Mouse (Mus musculus): ENCODE results near the gene Phf19. TPM values are rescaled to one million over a fixed set of nuclear protein-coding genes. Genes with fewer than 3 reads are reported as not detected.

Phf19 gene
- 5.1 and 6.5 TPM in 2 replicates for total RNA-seq (2021)
- long read RNA-seq, partial matches to known transcripts = 0 of 3 reads
- long read RNA-seq, other reads (novel, unspliced or antisense) = 3 of 3 reads

- peak; percentile 60 for DNase-seq
These were observed at the start of gene Phf19 for GRCm38 (mm10) chr2:34913218-34914068. Gene Phf19 (minus strand): TSS chr2:34914026.

DNA sequence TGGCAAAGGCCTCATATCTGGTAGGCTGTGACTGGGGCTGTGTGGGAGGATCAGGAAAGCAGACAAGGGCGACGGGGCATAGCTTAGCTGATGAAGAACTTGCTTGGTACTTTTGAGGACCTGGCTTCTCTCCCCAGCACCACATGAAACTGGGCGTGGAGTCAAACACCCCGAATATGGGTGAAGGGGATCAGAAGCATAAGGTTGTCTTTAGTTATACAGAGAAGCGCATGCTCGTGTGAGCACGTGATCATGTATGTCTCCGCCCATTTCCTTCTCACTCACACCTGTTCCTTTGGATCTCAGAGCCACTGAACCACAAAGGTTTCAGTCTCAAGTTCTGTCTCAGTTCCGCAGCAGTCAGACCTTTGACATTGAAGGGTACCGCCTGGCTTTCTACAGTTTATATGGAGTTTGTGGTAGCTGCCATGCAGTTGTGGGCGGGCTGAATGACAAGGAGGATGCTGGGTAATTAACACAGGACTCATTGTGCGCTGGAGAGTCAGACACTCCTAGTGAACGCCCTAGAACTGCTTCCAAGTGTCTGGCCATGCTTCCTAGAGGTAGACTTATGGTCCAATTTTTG, 49.6 kb upstream of the Phf19 start:
- DNase-seq = no peak

GRCm38 (mm10) chr2:34962893-34963292, 49.1 kb upstream of the Phf19 start:
- DNase-seq = no peak

DNA sequence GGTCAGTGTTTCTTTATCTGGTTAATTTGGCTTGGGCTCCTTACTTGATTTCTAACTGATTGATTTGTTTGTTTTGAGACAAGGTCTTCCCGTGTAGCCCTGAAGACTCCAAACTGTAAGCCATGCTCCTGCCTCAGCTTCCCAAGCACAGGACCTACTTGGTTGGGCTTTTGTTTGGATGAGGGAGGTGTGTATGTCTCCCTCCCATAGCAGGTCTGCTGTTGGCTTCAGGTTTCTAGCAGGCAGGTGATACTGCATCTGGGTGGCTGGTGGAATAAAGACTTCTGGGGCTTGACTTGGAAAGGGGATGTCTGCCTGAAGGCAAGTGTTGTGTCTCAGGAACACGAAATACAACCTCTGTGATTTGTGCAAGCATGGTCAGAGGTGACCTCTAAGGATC, 48.4 kb upstream of the Phf19 start:
- DNase-seq = no peak

- DNase-seq = peak; percentile 64
These were observed 47.7 kb upstream of the Phf19 start, which contains the start of gene Traf1 for GRCm38 (mm10) chr2:34961481-34962036. Gene Traf1 (minus strand): TSS chr2:34961772.

DNA sequence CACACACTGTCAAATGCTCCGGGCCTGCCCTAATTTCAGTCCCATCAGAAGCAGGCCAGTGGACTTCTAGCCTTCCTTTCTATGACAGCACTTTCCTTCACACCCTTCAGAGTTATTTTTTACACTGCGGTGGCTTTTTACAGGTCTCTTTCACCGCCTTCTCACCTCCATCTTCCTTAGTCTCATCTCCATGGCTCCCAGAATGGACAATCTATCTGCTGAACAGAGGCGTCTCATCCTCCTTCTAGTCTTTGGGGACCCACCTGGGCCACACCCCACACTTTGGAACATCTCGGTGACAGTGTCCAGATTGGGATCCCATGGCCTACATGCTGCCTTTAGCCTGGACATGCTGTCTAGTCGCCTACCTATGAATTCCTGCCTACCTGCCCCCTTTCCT, 47.1 kb upstream of the Phf19 start:
- DNase-seq = no peak

DNA sequence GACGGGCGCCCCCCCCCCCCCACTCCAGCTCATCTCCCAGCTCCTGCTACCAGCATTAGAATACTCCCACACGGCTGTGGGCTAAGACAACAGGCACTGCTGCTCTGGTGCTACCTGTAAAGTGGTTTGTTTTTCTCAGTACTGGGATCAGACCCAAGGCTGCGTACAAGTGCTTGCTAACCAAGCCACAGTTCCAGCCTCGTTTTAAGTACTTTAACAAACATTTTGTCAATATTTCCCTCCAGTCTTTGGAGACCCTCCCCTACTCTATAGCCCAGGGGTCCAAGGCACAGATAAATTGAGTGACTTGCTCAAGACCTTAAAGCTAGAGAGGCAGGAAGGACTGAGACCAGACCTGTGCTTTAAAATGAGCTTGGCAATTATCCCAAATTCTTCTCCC, 46.6 kb upstream of the Phf19 start:
- DNase-seq = no peak

DNA sequence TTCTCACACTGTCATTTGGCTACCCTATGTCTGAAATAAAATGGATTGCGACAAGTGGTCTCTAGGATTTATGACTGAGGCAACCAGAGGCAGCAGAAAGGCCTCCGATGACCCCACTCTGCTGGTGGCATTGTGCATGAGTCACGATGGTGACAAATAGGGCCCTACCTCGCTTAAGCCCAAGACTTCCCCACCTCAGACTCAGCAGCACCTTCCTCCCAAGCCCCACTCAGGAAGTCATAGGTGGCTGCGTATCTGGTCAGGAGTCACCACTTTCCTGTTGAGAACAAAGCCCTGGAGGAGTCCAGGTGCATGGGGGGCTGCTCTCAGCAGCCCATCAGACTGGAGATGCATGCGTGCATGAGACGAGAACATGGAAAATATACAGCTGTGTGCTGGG, 44.8 kb upstream of the Phf19 start:
- DNase-seq = no peak

DNA sequence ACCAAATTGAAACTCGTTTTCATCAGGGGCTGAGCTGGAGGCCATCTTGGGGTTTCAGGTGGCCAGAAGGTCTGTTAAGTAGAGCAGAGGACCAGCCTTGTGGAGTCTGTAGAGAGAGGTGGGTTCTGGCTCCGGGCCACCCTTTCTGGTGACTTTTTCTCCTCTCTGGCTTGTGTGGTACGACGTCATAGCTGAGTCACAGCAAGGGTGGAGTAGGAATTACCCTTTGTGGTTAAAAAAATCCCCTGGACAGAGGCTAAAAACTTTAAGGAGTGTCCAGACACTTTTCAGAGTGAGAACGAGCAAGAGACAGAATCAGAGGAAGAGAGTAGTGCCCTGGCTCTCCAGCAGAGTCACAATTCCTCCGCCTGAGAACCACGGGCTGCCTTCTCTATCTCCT, 44.2 kb upstream of the Phf19 start:
- DNase-seq = no peak

- DNase-seq = no peak
These were observed 43.6 kb upstream of the Phf19 start for GRCm38 (mm10) chr2:34957405-34957804.

DNA sequence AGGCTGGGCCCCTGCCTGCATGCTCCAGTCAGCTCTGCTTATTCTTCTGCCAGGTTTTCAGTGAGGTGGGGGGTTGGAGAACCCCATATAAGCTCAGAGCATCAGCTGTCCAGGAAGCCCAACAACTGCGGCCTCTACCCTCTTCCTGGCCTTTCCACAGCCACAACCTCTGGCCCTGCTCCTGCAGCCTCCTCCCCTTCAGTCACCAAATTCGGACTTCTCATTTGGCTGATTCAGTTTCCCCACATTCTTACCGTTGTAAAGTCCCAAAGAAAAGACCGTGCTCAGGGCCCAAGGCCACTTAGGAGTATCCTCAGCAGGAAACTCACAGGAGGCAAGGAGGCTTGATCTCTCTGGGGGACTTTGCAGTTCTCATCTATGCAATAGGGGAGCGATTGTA, 43.1 kb upstream of the Phf19 start:
- DNase-seq = no peak

GRCm38 (mm10) chr2:34954344-34954743, 40.5 kb upstream of the Phf19 start:
- no peak for DNase-seq

GRCm38 (mm10) chr2:34953547-34954116, 39.8 kb upstream of the Phf19 start:
- no peak for DNase-seq

GRCm38 (mm10) chr2:34953018-34953417, 39.2 kb upstream of the Phf19 start:
- no peak for DNase-seq

GRCm38 (mm10) chr2:34951469-34951868, 37.6 kb upstream of the Phf19 start:
- no peak for DNase-seq

DNA sequence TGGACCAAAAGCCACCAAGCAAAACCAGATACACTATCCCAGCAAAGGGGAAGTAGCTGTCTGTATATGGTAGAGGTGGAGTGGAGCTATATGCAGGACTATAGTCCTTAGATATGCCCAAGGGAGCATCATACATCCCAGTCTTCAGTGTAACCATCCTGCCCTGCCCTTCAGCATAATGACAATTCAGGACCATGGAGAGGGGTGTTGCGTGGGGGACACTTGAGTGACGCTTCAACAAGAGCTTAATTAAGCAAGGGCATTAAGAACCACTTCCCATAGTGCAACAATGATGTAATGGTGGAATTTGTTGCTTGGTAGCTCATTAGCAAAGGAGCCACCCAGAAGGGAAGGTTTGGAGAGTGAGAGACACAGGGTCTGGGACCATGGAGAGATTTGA, 34.8 kb upstream of the Phf19 start:
- DNase-seq = no peak

- no peak for DNase-seq
These were observed 32.2 kb upstream of the Phf19 start for GRCm38 (mm10) chr2:34946046-34946445.

- DNase-seq = no peak
These were observed 31.8 kb upstream of the Phf19 start for GRCm38 (mm10) chr2:34945580-34945979.

- peak; percentile 52 for DNase-seq
These were observed 30.9 kb upstream of the Phf19 start for GRCm38 (mm10) chr2:34944761-34945160.

- no peak for DNase-seq
These were observed 29.8 kb upstream of the Phf19 start for GRCm38 (mm10) chr2:34943556-34944120.

- no peak for DNase-seq
These were observed 27.3 kb upstream of the Phf19 start for GRCm38 (mm10) chr2:34941061-34941675.

DNA sequence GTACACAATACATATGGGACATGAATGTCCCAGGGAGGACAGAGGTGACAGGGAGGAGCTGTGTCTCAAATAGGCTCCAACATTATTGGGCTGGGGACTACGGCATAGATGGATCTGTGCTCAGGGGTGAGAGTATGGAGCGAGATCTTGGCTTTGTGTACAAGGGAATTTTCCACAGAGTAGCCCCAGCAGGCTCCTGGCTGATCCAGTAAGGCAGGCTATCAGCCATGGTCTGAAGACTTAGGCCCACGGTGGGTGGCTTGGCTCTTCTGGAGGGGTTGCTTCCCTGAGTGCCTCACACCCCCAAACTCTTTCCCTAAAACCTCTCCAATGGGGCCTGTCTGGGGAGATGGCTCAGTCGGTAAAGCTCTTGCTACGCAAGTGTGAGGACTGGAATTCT, 26.4 kb upstream of the Phf19 start:
- no peak for DNase-seq
